Comparison of ENCODE assay signal across 28 mouse cellular contexts in the genomic region with DNA sequence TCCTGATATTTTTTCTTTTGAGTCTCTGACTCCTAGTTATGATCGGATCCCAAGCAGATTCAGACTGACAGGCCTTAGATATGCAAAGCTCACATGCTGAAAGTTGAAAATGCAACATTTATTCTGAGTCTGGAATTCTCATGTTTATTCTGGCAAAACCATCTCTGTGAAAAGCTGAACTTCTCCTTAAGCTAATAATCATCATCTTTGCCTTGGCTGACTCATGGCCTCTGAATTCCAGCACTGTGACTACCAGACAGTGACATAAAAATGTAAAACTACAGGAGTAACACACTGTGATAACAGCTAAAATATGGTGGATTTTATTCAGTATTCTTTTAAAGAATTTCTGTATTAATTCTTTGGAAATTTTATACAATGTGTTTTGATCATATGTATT.
DNase-seq lines count a peak whose midpoint lies in the region; ATAC-seq and TF ChIP-seq lines count a peak whose summit lies in the region.
"Had no signal": no experiment of that assay in that cellular context is flagged by ENCODE, and none has a peak within 500 bp of the region (broad histone marks: within the 10 kb centered on the region; RNA-seq: fewer than 3 reads in every experiment).

No protein-coding gene starts in this region.

- TF ChIP-seq CTCF in Patski (IDR thresholded peaks at IDR 0.05) = no peak

- CTCF ChIA-PET in Patski (lab: Charles Lee) = interaction anchor here (1.1 kb wide), 1 partner anchor 21 kb away, joined by 3 read pairs; no protein-coding TSS in a partner anchor

- peak; percentile 60 for ATAC-seq in Patski
- no peak for ATAC-seq in granulocyte monocyte progenitor cell, adult 5-6 weeks (replicated peaks; ENCODE audit: poor library complexity, severe bottlenecking)
- ATAC-seq: CD4-positive, CD25-positive, alpha-beta regulatory T cell, adult 4 months; forebrain, embryonic 13.5 days; forebrain, embryonic 16.5 days; hindbrain, embryonic 16.5 days; intestine, embryonic 15.5 days had no signal

- H3K27me3 ChIP-seq in Patski = no peaks in the 10 kb centered on the region
- H3K27me3 ChIP-seq: embryonic facial prominence, embryonic 13.5 days; forebrain, embryonic 13.5 days; heart, embryonic 12.5 days; heart, embryonic 15.5 days; hindbrain, embryonic 13.5 days; intestine, embryonic 15.5 days had no signal

- POLR2A ChIA-PET in Patski (lab: Charles Lee) = no interaction called here

- in situ Hi-C loops in Patski (cut with MboI; ENCODE audit: low pct_unique_long_range_greater_than_20kb) = no loop called here

- DNase-seq in adrenal gland, adult 2 months = peak; percentile 6
- DNase-seq in adrenal gland, adult 18-20 months (ENCODE audit: low spot score in 2 of 2) = no peak
- DNase-seq in Patski (ENCODE audit: low read depth, low spot score) = peak; percentile 27
- DNase-seq in fibroblast of lung, adult 2 months (ENCODE audit: low read depth) = peak; percentile 31
- DNase-seq in neural tube, embryonic 10.5 days (ENCODE audit: extremely low spot score, low spot score) = no peak
- DNase-seq: adrenal gland, postnatal 14 days; B cell, adult 2 months; cerebellum, adult 11-12 months; cerebellum, adult 8-10 months; cerebellum, postnatal 10 days; cerebellum, postnatal 36 days; embryo, embryonic 11 days; gastrocnemius, adult 2 months; gastrocnemius, postnatal 14 days; heart, adult 18-20 months; heart, postnatal 10 days; heart, postnatal 36 days; kidney, adult 11 months had no signal

Comparison
In these comparisons a context has a peak if more than half of its experiments do, and no peak if none do; other contexts are left out.
1. DNase-seq: peak in adrenal gland, adult 2 months (single experiment), Patski (single experiment) and fibroblast of lung, adult 2 months (single experiment); none in adrenal gland, adult 18-20 months (0 of 2) and neural tube, embryonic 10.5 days (single experiment).